Mouse (Mus musculus) liver, adult (tissue): Measurements from ENCODE around the gene Pdpn.

Source experiments
- GATA4 ChIP-seq: IDR thresholded peaks from 2 replicates; pipeline ENCODE4 v1.6.1; 2014; ENCODE audit warnings: mild to moderate bottlenecking, low read length; ENCODE audit not compliant: insufficient replicate concordance

Gene Pdpn

DNA sequence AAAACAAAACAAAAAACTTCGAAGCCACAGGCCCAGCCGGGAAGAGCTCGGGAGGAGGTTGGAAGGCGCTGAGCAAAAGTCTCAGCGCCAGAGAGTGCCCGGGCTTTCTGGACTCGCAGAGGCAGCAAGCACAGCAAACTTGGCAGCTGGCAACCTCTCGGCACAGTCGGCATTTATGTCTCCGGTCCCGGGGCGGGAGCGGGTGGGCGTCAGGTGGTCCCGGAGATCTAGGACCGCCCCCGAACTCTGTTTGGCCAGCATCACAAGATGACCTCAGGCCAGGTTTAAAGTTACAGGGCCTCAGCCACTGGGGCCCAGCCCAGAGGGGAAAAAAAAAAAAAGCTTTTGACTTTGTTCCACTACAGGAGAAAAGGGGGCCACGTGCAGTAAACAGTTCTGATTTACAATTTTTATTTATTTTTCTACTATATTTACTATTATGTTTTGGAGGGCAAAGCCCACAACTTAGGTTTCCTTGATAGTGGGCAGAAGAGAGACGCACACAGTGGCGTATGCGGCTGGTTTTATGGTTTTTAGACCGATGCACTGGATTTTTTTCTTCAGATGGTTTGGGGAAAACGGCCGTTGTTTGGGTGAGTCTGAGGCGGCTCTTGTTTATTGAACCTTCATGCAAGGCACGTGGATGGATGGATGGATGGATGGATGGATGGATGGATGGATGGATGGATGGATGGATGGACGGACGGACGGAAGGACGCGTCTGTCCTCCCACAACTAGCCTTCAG, at the start of gene Pdpn:
Gene Pdpn, minus strand, starts transcription at position 240 of the 746 bp plus-strand sequence.
- TF ChIP-seq GATA4, result no peak

DNA sequence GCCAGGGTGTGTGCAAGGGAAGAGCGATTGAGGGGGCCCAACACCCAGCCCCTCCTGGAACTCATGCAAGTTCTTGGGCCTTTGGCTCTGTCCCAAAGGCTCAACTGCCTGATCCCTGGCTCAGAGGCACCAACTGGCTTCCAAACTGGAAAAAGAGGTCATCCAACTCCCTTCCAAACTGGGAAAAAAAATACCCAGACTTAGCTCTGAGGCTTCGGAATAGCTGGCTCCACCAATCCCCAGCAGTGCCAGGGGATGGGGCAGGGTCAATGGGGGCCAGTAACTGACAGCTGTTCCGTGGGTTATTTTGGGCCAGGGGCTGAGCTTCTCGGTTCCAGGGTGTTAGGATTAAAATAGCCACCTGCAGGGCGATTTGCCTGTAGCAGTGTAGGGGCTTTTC, 49.3 kb upstream of the Pdpn start:
- TF ChIP-seq GATA4, result no peak

DNA sequence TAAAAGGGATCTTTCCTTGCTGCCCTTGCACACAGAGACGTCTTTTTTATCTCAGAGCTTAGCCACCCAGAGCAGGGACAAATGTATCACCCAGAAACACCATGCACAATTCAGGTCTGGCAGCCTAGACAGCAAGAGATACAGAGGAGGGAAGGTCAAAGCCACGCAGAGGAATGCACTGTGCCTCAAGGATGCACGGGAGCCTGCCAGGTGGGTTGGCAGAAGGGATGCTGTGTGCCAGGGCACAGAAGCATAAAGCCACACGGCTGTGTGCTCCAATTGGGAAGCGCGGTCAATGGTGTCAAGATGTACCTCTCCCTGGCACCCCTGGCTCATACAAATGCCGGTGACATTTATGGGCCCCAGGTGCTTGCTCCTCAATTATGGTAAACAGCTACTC, 42.1 kb upstream of the Pdpn start:
- TF ChIP-seq GATA4, result no peak

DNA sequence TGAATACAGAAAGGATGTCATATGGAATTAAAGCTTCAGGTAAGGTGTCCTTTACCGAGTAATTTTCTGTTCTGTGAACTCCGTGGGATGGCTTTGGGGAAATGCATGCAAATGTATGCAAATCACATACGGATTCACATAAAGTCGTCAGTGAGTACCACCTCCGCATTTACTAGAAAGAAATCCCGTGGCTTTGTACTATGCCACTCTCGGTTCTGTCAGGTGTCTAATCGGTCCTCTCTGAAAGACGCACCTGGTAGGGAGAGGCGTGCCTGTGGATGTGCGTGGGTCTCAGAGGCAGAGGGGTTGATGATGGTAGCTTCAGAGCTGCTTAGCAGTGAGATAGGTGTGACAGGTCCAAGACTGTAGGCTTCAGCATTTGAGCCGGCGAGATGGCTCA, 40.4 kb upstream of the Pdpn start:
- no peak for TF ChIP-seq GATA4

DNA sequence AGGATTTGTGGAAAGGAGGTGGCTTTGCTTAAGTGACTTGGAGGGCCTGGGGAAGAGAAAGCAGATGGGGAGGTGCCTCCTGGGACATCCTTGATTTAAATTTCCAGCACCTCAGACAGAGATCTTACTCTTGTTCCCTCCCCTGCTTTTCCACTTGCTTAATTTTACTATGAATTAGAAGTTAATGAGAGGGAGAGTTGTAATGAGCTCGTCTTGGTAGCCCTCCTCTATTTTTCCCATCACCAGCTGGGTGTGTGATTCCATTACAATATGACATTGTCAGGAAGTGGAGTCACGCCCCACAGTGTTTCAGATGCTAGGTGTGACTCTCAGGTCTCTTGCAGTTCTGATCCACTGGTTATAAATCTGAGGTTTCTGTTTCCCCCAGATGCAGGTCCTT, 36.7 kb upstream of the Pdpn start:
- no peak for TF ChIP-seq GATA4

DNA sequence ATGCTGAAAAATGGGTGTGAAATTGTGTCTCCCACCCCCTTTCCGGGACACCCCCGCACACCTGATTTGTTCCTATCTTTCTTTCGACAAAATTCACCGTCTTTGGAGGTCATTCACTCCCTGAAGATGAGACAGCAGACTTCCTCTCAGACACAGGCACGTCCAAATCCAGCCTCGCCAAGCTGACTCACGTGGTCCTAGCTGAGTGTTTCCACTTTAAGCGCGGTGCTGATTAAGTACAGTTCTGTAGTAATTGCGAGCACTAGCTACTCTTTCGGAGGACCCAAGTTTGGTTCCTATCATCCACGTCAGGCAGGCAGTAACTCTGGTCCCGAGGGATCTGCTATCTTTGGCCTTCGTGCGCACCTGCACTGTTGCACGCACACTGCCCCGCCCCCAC, 35.6 kb upstream of the Pdpn start:
- no peak for TF ChIP-seq GATA4

DNA sequence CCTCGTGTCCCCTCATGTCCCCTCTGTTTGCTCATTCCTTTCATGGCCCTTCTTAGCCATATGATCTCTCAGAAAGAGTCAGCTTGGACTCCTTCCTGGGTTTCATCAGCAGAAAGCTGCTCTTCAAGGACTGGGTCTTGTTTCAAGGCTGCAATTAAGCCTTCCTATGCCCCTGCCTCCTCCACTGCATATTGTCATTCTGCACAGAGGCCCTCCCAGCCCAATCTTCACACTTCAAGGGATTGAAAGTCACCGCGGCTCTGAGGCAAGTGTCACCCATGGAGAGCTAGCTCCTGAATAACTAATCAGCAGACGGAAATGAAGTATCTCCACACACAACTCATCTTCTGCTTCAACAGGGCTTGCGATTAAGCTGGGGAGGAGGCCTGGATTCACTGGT, 34.8 kb upstream of the Pdpn start:
- no peak for TF ChIP-seq GATA4

DNA sequence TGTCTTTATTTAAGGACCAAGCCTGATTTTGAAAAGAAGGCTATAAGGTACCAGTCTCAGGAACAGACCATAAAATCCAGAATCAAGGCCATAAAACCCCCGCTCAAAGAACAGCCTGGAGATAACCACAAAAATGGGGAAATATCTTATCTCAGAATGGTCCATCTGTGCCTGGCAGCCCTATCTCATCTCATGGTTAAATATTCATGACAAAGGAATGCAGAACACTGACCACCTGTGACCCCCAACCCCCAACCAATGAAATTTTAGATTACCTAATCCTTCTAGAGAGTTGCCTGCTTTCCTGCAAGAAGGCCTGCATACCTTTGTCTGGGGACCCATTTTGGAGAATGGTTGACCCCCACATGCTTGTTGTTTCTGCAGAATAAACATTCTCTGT, 32.4 kb upstream of the Pdpn start:
- no peak for TF ChIP-seq GATA4

DNA sequence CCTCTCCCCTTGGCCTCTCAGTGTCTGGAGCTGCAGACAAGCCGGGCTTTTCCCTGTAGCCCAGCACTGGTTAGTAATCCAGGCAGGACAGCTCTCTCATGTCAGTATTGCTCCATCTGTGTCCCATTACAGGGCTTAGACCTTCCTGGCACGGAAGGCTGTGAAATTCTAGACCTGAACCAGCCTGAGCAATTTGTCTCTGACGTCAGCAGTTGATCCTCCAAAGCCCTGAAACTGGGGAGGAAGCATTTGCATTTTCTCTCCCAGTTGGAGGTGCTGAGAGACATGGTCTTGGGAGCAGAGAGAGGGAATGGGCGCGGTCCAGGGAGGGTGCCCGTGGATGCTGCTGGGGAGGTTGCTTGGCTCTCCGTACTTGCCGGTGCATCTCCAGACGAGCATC, 31.2 kb upstream of the Pdpn start:
- TF ChIP-seq GATA4, result no peak

DNA sequence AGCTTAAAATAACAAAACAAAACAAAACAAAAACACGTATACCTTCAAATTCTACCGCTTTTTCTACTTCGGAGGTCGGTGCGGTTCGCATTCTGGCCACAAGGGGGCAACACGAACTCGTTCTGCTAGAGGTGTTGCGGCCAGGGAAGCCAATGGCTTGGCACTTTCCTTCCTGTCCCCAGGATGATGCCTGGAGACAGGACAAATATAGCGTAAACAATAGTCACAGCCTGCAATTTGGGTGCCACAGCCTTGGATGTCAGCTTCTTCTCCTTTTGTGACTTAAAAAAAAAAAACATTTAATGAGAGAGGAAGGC, 26.2 kb upstream of the Pdpn start:
- no peak for TF ChIP-seq GATA4

DNA sequence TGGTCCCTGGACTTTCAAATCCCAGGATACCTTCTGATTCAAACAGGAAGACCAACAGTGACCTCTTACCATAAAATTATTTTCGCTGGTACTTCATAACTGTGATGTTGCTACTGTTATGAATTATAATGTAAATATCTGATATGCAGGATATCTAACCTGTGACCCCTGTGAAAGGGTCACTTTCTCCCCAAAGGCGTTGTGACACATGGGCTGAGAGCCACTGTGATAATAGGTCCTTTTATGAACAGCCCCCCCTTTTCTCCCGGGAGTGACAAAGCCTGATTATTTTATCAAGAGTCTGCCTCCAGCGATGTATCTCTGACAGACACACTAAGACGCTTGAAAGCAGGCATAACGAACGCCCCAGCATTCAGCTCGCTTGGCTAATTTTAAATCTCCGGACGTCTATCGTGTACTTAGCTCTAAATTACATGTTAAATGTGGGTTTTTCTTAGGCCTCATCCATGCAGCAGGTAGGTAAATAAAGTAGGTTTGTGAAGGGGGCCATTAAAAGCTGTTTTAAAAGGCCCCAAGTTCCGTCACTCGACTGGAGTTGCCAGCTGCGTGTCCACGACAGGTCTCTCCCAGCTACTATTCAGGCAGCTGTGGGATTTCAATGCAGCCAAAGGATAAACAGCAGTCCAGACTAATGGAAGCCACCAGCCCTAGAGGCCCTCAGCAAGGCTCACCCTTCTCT, 25.7 kb upstream of the Pdpn start:
- no peak for TF ChIP-seq GATA4

DNA sequence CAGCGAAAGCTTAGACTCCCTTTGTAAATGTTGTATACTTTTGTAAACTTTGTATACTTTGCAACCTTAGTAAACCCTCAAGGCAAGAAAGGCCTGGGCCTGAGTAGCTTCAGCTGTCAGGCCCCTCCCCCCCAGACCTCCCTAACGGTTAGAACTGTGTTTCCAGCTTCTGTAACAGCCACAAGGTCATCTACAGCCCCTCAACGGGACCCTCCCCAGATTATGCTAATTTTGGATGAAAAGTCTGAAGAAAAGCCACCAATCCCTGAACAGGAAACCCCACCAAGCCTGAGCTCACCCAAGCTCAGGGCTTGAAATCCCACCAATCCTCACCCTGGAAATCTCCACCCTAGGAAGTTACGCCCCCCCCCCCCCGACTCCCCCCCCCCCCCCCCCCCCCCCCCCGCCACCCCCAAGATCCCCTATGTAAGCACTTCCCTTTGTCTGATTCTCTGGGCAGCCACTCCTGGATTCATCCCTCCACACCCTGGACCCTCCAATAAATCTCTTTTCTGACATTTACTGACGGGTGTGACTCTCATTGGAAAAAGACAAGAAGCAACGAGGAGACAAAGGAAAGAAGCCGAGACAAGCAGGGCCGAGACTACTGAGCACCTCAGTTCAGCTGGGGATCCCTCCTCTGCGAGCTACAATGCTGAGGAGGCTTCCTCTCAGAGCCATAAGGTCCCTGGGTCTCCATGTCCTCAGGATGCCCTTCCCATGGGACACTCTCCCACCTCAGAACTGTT, 25.0 kb upstream of the Pdpn start:
- TF ChIP-seq GATA4, result no peak

DNA sequence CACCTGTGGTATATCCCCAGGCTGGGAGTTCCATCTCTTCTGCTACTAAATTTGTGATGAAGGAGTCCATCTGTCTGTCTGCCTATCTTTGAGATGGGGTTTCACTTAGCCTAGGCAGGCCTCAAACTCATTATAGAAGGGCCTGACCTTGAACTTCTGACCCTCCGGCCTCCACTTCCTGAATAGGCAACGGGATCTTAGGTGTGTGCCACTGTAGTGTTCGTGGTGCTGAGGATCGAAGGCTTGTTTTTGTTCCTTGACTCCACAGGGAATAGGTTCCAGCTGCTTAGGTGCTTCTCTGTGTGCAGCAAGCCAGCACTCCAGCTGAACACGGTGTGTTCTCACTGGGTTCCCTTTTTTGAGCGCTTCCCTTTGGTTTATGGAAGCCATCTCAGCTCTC, 13.9 kb upstream of the Pdpn start:
- TF ChIP-seq GATA4, result no peak

DNA sequence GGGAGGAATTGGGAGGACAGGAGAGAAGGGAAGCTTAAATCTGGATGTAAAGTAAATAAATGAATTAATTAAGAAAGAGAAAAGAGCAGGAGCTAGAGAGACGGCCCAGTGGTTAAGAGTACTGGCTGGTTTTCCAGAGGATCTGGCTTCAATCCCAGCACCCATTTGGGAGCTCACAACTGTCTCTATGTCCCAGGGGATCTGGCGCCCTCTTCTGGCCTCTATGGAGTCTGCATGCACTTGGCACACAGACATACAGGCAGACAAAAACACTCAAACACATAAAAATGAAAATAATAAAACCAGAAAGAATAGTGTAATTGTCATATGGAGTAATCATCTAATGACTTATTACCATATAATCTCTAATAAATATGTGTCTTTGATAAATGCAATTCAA, 12.0 kb upstream of the Pdpn start:
- TF ChIP-seq GATA4, result no peak

DNA sequence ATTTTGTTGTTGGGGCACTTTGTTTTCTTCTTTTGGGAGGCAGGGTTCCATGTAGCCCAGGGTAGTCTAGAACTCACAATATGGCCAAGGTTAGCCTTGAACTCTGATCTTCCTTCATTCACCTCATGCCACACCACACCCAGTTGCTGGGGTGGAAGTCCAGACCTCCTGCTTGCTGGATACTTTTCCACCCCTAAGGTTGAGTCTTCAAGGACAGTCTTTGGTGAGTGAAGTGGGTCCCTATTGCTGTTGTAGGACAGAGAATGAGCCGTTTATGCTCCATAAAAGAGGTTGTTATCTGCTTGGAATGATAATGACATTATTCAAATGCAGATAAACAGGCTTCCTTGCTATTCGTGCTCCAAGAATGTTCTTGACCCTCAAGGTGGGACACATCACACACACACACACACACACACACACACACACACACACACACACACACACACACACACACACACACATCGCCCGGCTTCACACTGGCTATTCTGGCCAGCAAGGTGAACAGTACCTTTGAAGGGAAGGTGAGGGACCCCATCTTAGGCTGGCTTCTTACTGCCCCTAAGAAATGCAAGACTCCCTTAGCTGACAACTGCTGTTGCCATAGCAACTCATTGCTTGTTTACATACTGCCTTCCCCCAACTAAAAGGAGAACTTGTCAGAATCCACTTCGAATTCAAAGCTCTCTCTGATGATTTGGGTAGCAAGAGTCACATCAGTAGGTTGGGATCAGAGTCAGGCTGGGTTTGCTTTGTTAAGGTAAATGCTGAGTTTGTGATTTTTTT, 6.8 kb upstream of the Pdpn start:
- TF ChIP-seq GATA4, result no peak
